Mouse (Mus musculus): Measurements from ENCODE around the gene Amy2a1.
"Not testable (repeated sequence)": the region's sequence is repeated elsewhere in the genome, so short reads cannot be mapped to it uniquely, and the experiment has no call there.

The Amy2a1 gene

GRCm38 (mm10) chr3:113532328-113532727 is at the start of gene Amy2a1:
TSS of gene Amy2a1 (minus strand) at chr3:113532428.
- not testable (repeated sequence) for DNase-seq (ENCODE audit: low spot score)

DNA sequence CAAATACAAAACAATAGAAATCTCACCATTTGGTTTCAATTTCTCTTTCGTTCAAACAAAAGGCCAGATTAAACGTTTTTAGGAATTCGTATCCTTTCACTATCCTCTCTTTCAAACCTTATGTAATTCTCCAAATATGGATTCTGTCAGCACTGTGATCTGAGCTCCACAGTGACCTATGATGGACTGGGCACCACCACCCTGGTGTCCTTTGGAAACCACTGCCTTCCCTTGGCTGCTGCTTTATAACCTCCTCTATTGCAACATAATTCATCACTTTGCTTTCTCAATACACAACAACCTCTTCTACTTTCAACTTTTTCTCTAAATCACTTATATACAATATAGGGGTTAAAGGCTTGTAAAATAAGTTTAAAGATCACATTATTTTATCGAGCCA is 42.4 kb upstream of the Amy2a1 start:
- no peak for DNase-seq (ENCODE audit: low spot score)

DNA sequence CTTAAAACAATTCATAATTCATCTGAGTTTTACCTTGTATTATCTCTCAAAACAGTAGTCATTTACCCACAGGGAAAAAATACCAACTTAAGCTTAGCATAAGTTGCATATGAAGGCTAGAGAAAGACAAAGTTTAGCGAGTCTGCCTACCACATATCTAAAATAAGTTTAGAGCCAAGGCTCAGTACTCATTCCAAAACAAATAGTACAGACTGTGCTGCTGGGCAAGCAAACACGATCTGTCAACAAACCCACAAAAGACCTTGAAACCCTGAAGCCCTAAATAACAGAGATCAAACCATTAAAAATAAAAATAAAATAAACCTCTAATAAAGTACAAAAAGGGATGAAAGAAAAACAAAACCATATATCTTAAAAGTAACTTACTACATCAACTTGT is 41.9 kb upstream of the Amy2a1 start:
- no peak for DNase-seq (ENCODE audit: low spot score)

GRCm38 (mm10) chr3:113572158-113572557 is 39.9 kb upstream of the Amy2a1 start:
- no peak for DNase-seq (ENCODE audit: low spot score)

GRCm38 (mm10) chr3:113539692-113540091 is 7.5 kb upstream of the Amy2a1 start:
- no peak for DNase-seq (ENCODE audit: low spot score)

Measured in left cerebral cortex, adult 11 months (tissue).